Comparison of ENCODE assay signal across 8 mouse cellular contexts in the genomic region with DNA sequence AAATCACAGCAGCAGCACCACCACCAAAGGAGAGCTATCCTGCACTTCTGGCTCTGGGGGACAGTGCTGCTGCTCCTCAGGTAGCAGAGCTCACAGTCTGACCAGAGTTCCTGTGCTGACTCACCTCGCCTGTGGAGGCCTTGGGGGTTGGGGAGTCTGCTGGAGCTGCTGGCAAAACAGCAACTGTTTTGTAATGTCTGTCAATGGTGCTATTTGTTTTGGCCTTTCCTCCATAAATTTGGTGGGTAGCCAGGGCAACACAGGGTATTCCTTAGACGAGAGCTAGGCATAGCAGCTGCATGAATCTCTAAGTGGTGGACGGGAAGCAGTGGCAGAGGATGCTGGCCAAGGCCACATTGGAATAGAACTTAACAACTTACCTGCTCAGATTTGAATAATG. TPM values are rescaled to one million over a fixed set of nuclear protein-coding genes. Genes with fewer than 3 reads are reported as not detected.
A peak's percentile ranks its signal among the peaks of the same experiment; 100 is the strongest.
DNase-seq lines count a peak whose midpoint lies in the region; ATAC-seq and TF ChIP-seq lines count a peak whose summit lies in the region.

No protein-coding gene starts in this region.

- 57% methylated on average over 3 of the region's 3 CpGs for WGBS in midbrain, embryonic 13.5 days
- 69% methylated on average over 3 of the region's 3 CpGs for WGBS in midbrain, embryonic 11.5 days
- 42% methylated on average over 3 of the region's 3 CpGs for whole genome bisulfite sequencing in liver, postnatal 0 days (ENCODE audit: insufficient replicate concordance)
- 68% methylated on average over 3 of the region's 3 CpGs for WGBS in intestine, postnatal 0 days

- no peak overlapping the region for H3K9ac ChIP-seq in midbrain, embryonic 13.5 days (replicated peaks)
- no peak overlapping the region for H3K9ac ChIP-seq in midbrain, embryonic 11.5 days (ENCODE audit: low read length)
- no peak overlapping the region for H3K9ac ChIP-seq in liver, postnatal 0 days (replicated peaks)
- no peak overlapping the region for H3K9ac ChIP-seq in intestine, postnatal 0 days (ENCODE audit: low read depth, low read length)

- no peak overlapping the region for H3K4me3 ChIP-seq in midbrain, embryonic 13.5 days (replicated peaks)
- no peak overlapping the region for H3K4me3 ChIP-seq in midbrain, embryonic 11.5 days (ENCODE audit: low read depth, low read length)
- no peak overlapping the region for H3K4me3 ChIP-seq in liver, postnatal 0 days (ENCODE audit: low read depth, low read length)
- no peak overlapping the region for H3K4me3 ChIP-seq in intestine, postnatal 0 days (ENCODE audit: low read depth, low read length)

- H3K4me2 ChIP-seq in midbrain, embryonic 13.5 days (replicated peaks): no peak overlapping the region
- H3K4me2 ChIP-seq in midbrain, embryonic 11.5 days: no peak overlapping the region
- no peak overlapping the region for H3K4me2 ChIP-seq in liver, postnatal 0 days (ENCODE audit: low read depth, low read length)
- H3K4me2 ChIP-seq in intestine, postnatal 0 days (replicated peaks; ENCODE audit: low read depth): no peak overlapping the region

- ATAC-seq in midbrain, embryonic 13.5 days: 0 out of 2 replicates have a peak, but pooled peaks have one; percentile 24
- no peak for ATAC-seq in midbrain, embryonic 11.5 days (ENCODE audit: low FRiP score)
- peak; percentile 99 for ATAC-seq in liver, postnatal 0 days
- no peak for ATAC-seq in intestine, postnatal 0 days

- no peaks in the 10 kb centered on the region for H3K4me1 ChIP-seq in midbrain, embryonic 13.5 days (replicated peaks)
- H3K4me1 ChIP-seq in midbrain, embryonic 11.5 days (ENCODE audit: control insufficient read depth, insufficient read depth, low read length): no peaks in the 10 kb centered on the region
- H3K4me1 ChIP-seq in liver, postnatal 0 days (ENCODE audit: insufficient read depth): peaks cover 5% of the 10 kb centered on the region; the same call in 1 of the 2 replicates
- no peaks in the 10 kb centered on the region for H3K4me1 ChIP-seq in intestine, postnatal 0 days (replicated peaks; ENCODE audit: control insufficient read depth, insufficient read depth, low read length)

- TF ChIP-seq CTCF in liver, postnatal 0 days (IDR thresholded peaks at IDR 0.05; ENCODE audit: low read depth): no peak
- TF ChIP-seq CTCF in intestine, postnatal 0 days (IDR thresholded peaks at IDR 0.05; ENCODE audit: low read depth): no peak

- DNase-seq in heart, adult 18-20 months: peak; percentile 26 to 46
- no peak for DNase-seq in heart, adult 8-10 months (ENCODE audit: low spot score)
- no peak for DNase-seq in midbrain, embryonic 11.5 days (ENCODE audit: low spot score, missing footprints)
- DNase-seq in adrenal gland, postnatal 36 days: peak; percentile 82 to 84
- DNase-seq in liver, postnatal 0 days: peak; percentile 65
- no peak for DNase-seq in testis, postnatal 10 days (ENCODE audit: low spot score)

- H3K36me3 ChIP-seq in midbrain, embryonic 13.5 days: no peaks in the 10 kb centered on the region
- H3K36me3 ChIP-seq in midbrain, embryonic 11.5 days (ENCODE audit: control insufficient read depth, insufficient read depth, low read length): no peaks in the 10 kb centered on the region
- no peaks in the 10 kb centered on the region for H3K36me3 ChIP-seq in liver, postnatal 0 days (replicated peaks; ENCODE audit: insufficient read depth, low read length)
- no peaks in the 10 kb centered on the region for H3K36me3 ChIP-seq in intestine, postnatal 0 days (ENCODE audit: control insufficient read depth, insufficient read depth)

- TF ChIP-seq EP300 in liver, postnatal 0 days (IDR thresholded peaks at IDR 0.05; ENCODE audit: low read depth): no peak

- no peaks in the 10 kb centered on the region for H3K9me3 ChIP-seq in midbrain, embryonic 13.5 days
- H3K9me3 ChIP-seq in midbrain, embryonic 11.5 days (ENCODE audit: control insufficient read depth, low read length): no peaks in the 10 kb centered on the region
- no peaks in the 10 kb centered on the region for H3K9me3 ChIP-seq in liver, postnatal 0 days (ENCODE audit: low read length)
- no peaks in the 10 kb centered on the region for H3K9me3 ChIP-seq in intestine, postnatal 0 days (ENCODE audit: control insufficient read depth)

- no peak overlapping the region for H3K27ac ChIP-seq in midbrain, embryonic 13.5 days
- no peak overlapping the region for H3K27ac ChIP-seq in midbrain, embryonic 11.5 days (ENCODE audit: low read depth, low read length)
- H3K27ac ChIP-seq in liver, postnatal 0 days (ENCODE audit: low read depth): peak overlapping the region; percentile 79
- H3K27ac ChIP-seq in intestine, postnatal 0 days (ENCODE audit: low read depth, low read length): no peak overlapping the region

- H3K27me3 ChIP-seq in midbrain, embryonic 13.5 days: no peaks in the 10 kb centered on the region
- H3K27me3 ChIP-seq in midbrain, embryonic 11.5 days (ENCODE audit: control insufficient read depth, insufficient read depth, low read length): no peaks in the 10 kb centered on the region
- no peaks in the 10 kb centered on the region for H3K27me3 ChIP-seq in liver, postnatal 0 days (ENCODE audit: insufficient read depth, low read length)
- H3K27me3 ChIP-seq in intestine, postnatal 0 days (replicated peaks; ENCODE audit: control insufficient read depth, insufficient read depth, low read length): no peaks in the 10 kb centered on the region

RNA-seq across cellular contexts. Expression of a gene that starts 46.2 kb away (rescaled TPM):
- 10 to 100 TPM; 53.6 to 62.6 TPM for total RNA-seq in heart, adult 18-20 months (2021)
- total RNA-seq in heart, adult 8-10 months (2022): 10 to 100 TPM; 62.1 to 74.3 (median 67.0) TPM
- polyA plus RNA-seq in midbrain, embryonic 13.5 days (2015; fragmentation: Nextera tagmentation; extraction: Ambion mirVana): 2.6 and 2.8 TPM in 2 replicates
- polyA plus RNA-seq in midbrain, embryonic 11.5 days (2014; fragmentation: Nextera tagmentation; extraction: Ambion mirVana): 2.0 TPM in 2 replicates
- total RNA-seq in adrenal gland, postnatal 36 days (2021): 100 to 1,000 TPM; 264 to 353 TPM
- 6.7 and 7.0 TPM in 2 replicates for polyA plus RNA-seq in liver, postnatal 0 days (2015; fragmentation: Nextera tagmentation; extraction: Ambion mirVana)
- polyA plus RNA-seq in intestine, postnatal 0 days (2015; fragmentation: Nextera tagmentation; extraction: Ambion mirVana): 14.2 and 17.3 TPM in 2 replicates

Comparison
In these comparisons a context has a peak if more than half of its experiments do, and no peak if none do; other contexts are left out.
1. DNase-seq: peak in heart, adult 18-20 months (2 of 2), adrenal gland, postnatal 36 days (2 of 2) and liver, postnatal 0 days (single experiment); none in heart, adult 8-10 months (single experiment), midbrain, embryonic 11.5 days (single experiment) and testis, postnatal 10 days (single experiment).
2. ATAC-seq: peak in midbrain, embryonic 13.5 days (single experiment) and liver, postnatal 0 days (single experiment); none in midbrain, embryonic 11.5 days (single experiment) and intestine, postnatal 0 days (single experiment).